Mouse (Mus musculus) CH12.LX (cell line): Measurements from ENCODE around the gene Dnal4. TPM values are rescaled to one million over a fixed set of nuclear protein-coding genes. Genes with fewer than 3 reads are reported as not detected.

Experiments used
- DNase-seq: peaks from one replicate; pipeline ENCODE4 v3.0.0-alpha.2; 2013; ENCODE audit errors: extremely low read depth
- H3K27ac ChIP-seq: 2 replicates; pipeline ENCODE4 v1.5.1; 2012; ENCODE audit warnings: low read depth, mild to moderate bottlenecking, control low read depth, moderate library complexity; ENCODE audit not compliant: insufficient read depth
- H3K27me3 ChIP-seq: replicated peaks from 2 replicates; pipeline ENCODE3; 2012; ENCODE audit warnings: inconsistent platforms
- H3K36me3 ChIP-seq, 2 experiments: replicated peaks in 1 of 2; 2 replicates each; pipeline versions ENCODE3 to v1.6.1; 2012; ENCODE audit warnings: inconsistent platforms in 1 of 2, low read length in 1 of 2, mild to moderate bottlenecking in 1 of 2, mixed read lengths in 1 of 2, moderate library complexity in 1 of 2; ENCODE audit not compliant: control insufficient read depth in 1 of 2, insufficient read depth in 1 of 2
- H3K4me1 ChIP-seq, 2 experiments: 2 replicates each; pipeline ENCODE4 v1.6.1; 2012; ENCODE audit warnings: inconsistent platforms in 1 of 2, moderate library complexity in 1 of 2; ENCODE audit not compliant: insufficient read depth in 2 of 2, control insufficient read depth in 1 of 2
- H3K4me2 ChIP-seq: 2 replicates; pipeline ENCODE4 v1.6.1; 2012; ENCODE audit warnings: low read depth, mild to moderate bottlenecking, control low read depth; ENCODE audit not compliant: poor library complexity, insufficient read depth, severe bottlenecking
- H3K4me3 ChIP-seq, 3 experiments: fragments of 150-350 bp in 1 of 3; sonication (generic) in 1 of 3; replicated peaks in 1 of 3; 2 replicates each; pipeline versions ENCODE3 to v1.5.1; 2011 to 2012; ENCODE audit warnings: low read depth in 2 of 3, low read length in 2 of 3, mild to moderate bottlenecking in 2 of 3, moderate library complexity in 2 of 3, control low read depth in 1 of 3, improper control_type of control experiment in 1 of 3, inconsistent platforms in 1 of 3, mixed read lengths in 1 of 3; ENCODE audit not compliant: poor library complexity in 1 of 3
- H3K79me2 ChIP-seq: replicated peaks from 2 replicates; pipeline ENCODE4 v1.6.1; 2012; ENCODE audit warnings: mild to moderate bottlenecking, moderate library complexity; ENCODE audit not compliant: control insufficient read depth, poor library complexity, insufficient read depth, severe bottlenecking; ENCODE audit errors: extremely low read depth
- H3K9ac ChIP-seq: 2 replicates; pipeline ENCODE4 v1.6.1; 2012; ENCODE audit warnings: low read depth, mild to moderate bottlenecking, control low read depth, moderate library complexity; ENCODE audit not compliant: insufficient read depth
- H3K9me3 ChIP-seq: replicated peaks from 2 replicates; pipeline ENCODE3; 2012; ENCODE audit warnings: low read length, inconsistent platforms, mixed read lengths
- BHLHE40 ChIP-seq: IDR thresholded peaks from 2 replicates; pipeline ENCODE4 v1.6.1; 2011; ENCODE audit warnings: mild to moderate bottlenecking, low read depth, low read length, improper control_type of control experiment
- CHD2 ChIP-seq: IDR thresholded peaks from 2 replicates; pipeline ENCODE4 v1.6.1; 2011; ENCODE audit warnings: low read length, improper control_type of control experiment
- GABPA ChIP-seq: IDR thresholded peaks from 2 replicates; pipeline ENCODE4 v1.6.1; 2012; ENCODE audit warnings: low read depth, low read length, improper control_type of control experiment, inconsistent platforms; ENCODE audit not compliant: insufficient replicate concordance
- IRF4 ChIP-seq: IDR thresholded peaks from 2 replicates; pipeline ENCODE4 v1.6.1; 2014; ENCODE audit warnings: low read depth, mild to moderate bottlenecking, inconsistent platforms, low read length, improper control_type of control experiment
- JUND ChIP-seq: conservative IDR thresholded peaks from 2 replicates; pipeline ENCODE4 v1.6.1; 2011; ENCODE audit warnings: low read depth, low read length, improper control_type of control experiment
- KAT2A ChIP-seq: IDR thresholded peaks from 2 replicates; pipeline ENCODE4 v1.6.1; 2012; ENCODE audit warnings: low read length, improper control_type of control experiment, inconsistent platforms; ENCODE audit not compliant: insufficient replicate concordance
- MAFK ChIP-seq: IDR thresholded peaks from 2 replicates; pipeline ENCODE4 v1.6.1; 2011; ENCODE audit warnings: low read length, improper control_type of control experiment; ENCODE audit not compliant: insufficient replicate concordance
- MEF2A ChIP-seq: IDR thresholded peaks from 2 replicates; pipeline ENCODE4 v1.6.1; 2014; ENCODE audit warnings: low read depth, mild to moderate bottlenecking, inconsistent platforms, low read length, improper control_type of control experiment, borderline replicate concordance
- MXI1 ChIP-seq: IDR thresholded peaks from 2 replicates; pipeline ENCODE4 v1.6.1; 2011; ENCODE audit warnings: mild to moderate bottlenecking, low read depth, low read length, improper control_type of control experiment
- MYC ChIP-seq: IDR thresholded peaks from 2 replicates; pipeline ENCODE4 v1.6.1; 2011; ENCODE audit warnings: low read depth, mild to moderate bottlenecking, improper control_type of control experiment, low read length
- POLR2A ChIP-seq: IDR thresholded peaks from 2 replicates; pipeline ENCODE4 v1.6.1; 2011; ENCODE audit warnings: low read depth, mild to moderate bottlenecking, improper control_type of control experiment, low read length
- RAD21 ChIP-seq: IDR thresholded peaks from 2 replicates; pipeline ENCODE4 v1.6.1; 2011; ENCODE audit warnings: low read depth, mild to moderate bottlenecking, low read length, improper control_type of control experiment, moderate library complexity
- TBP ChIP-seq: conservative IDR thresholded peaks from 2 replicates; pipeline ENCODE4 v1.6.1; 2011; ENCODE audit warnings: low read depth, low read length, improper control_type of control experiment
- ZC3H11A ChIP-seq: IDR thresholded peaks from 2 replicates; pipeline ENCODE4 v1.6.1; 2012; ENCODE audit warnings: low read depth, mild to moderate bottlenecking, inconsistent platforms, low read length, improper control_type of control experiment
- ZKSCAN1 ChIP-seq: IDR thresholded peaks from 2 replicates; pipeline ENCODE4 v1.6.1; 2012; ENCODE audit warnings: low read depth, inconsistent platforms, low read length, improper control_type of control experiment, borderline replicate concordance
- ZNF384 ChIP-seq: IDR thresholded peaks from 2 replicates; pipeline ENCODE4 v1.6.1; 2012; ENCODE audit warnings: low read depth, low read length, improper control_type of control experiment, inconsistent platforms
- dilution Hi-C: fragments of 300-500 bp; cut with MboI; formaldehyde crosslinking; loops from 2 replicates; pipeline ENCODE4 v1.14.3; 2020; ENCODE audit warnings: low sequenced_read_pairs; ENCODE audit not compliant: extremely low pct_unique_long_range_greater_than_20kb, extremely low pct_ligation_motif_present
- in situ Hi-C: fragments of 300-500 bp; cut with MboI; formaldehyde crosslinking; loops from 3 replicates; pipeline ENCODE4 v1.14.3; 2019; ENCODE audit warnings: low sequenced_read_pairs, low pct_ligation_motif_present, low pct_unique_long_range_greater_than_20kb, mixed read lengths
- polyA plus RNA-seq: library from polyadenylated mRNA; unstranded; fragments of >175 nt; gene quantifications from 2 replicates; pipeline ENCODE4 v1.2.1, GENCODE M21; 2012; ENCODE audit warnings: low read depth; ENCODE audit not compliant: insufficient read length
- total RNA-seq, 2 experiments: library from RNA; depleted of rRNA; stranded (reverse); fragments of 300-350 nt in 1 of 2; fragments of >200 nt in 1 of 2; gene quantifications; 2 replicates each; pipeline ENCODE4 v1.2.3; 2012 to 2014

Gene Dnal4
- total and polyA plus RNA-seq, 3 experiments: 11.7 to 20.9 (median 18.5) TPM

DNA sequence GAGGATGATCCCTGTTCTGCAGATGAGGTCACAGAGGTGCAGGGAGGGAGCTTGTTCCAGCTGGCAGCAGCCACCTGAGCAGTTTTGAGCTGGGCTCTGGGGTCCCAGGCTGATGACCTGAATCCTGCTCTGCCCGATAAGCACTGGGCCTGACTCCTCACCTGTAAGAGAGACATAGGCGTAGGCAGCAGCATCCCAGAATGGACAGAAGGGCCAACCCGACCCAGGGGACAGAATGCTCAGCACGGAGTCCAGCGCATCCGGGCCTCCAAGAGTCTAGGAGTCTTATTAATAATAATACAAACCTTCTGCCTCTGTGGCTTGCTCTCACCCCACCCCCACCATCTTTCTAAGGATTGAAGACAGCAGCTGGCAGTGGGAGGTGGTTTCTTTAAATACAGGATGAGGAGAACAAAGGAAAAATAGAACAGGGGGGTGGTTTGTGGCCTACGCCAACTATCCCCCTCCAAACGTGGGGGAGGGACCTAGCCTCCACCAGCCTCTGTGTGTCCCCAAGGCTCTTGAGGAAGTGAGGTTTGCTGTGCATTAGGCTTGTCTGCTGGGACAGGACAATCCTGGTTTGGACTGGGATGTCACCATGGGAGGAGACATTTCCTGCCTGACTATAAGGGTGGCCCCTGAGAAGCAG is 21.5 kb downstream of the Dnal4 start:
- H3K4me3 ChIP-seq: no peak overlapping the region
- H3K4me1 ChIP-seq: peaks cover 0 to 28% of the 10 kb centered on the region in 2 experiments; a peak in 2 of 4 replicates
- TF ChIP-seq JUND: no peak
- no peak for TF ChIP-seq GABPA
- no peak for TF ChIP-seq MAFK
- no peak for TF ChIP-seq MEF2A
- no peak for TF ChIP-seq RAD21
- no peak for TF ChIP-seq KAT2A
- TF ChIP-seq IRF4: no peak
- TF ChIP-seq MXI1: no peak
- TF ChIP-seq ZNF384: no peak
- no peak for TF ChIP-seq MYC
- TF ChIP-seq TBP: no peak
- TF ChIP-seq ZKSCAN1: no peak
- TF ChIP-seq POLR2A: no peak
- no peak for TF ChIP-seq BHLHE40
- no peak for TF ChIP-seq CHD2
- TF ChIP-seq ZC3H11A: no peak
- H3K4me2 ChIP-seq: no peak overlapping the region
- no peaks in the 10 kb centered on the region for H3K79me2 ChIP-seq
- no peak for DNase-seq
- in situ Hi-C loops: no loop called here
- dilution Hi-C loops: no loop called here
- H3K36me3 ChIP-seq: peaks cover 0 to 22% of the 10 kb centered on the region in 2 experiments
- H3K9me3 ChIP-seq: no peaks in the 10 kb centered on the region
- no peaks in the 10 kb centered on the region for H3K27me3 ChIP-seq
- H3K27ac ChIP-seq: no peak overlapping the region
- H3K9ac ChIP-seq: no peak overlapping the region

DNA sequence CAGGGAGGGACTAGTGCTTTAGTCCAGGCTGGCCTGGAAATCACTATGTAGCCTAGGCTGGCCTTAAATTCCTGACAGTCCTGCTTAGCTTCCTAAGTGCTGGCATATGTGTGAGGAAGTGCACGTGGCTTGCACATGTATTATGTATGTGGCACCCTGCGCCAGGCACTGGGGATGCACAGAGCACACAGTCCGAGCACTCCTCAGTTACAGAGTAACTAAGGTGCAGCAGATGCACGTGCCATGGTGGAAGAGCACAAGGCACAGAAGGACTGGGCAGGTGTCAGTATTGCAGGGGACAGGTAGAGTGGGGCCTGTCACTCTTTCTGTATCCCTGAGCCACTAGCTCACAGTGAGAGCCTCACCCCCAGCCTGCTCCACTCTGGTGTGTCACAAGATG is 22.5 kb downstream of the Dnal4 start:
- Histone ChIP-seq H3K27ac (no peak overlapping the region), H3K9me3 (no peaks in the 10 kb centered on the region), H3K4me1 (peaks cover 0 to 28% of the 10 kb centered on the region in 2 experiments; a peak in 2 of 4 replicates), H3K4me3 (no peak overlapping the region), H3K4me2 (no peak overlapping the region), H3K27me3 (no peaks in the 10 kb centered on the region), H3K9ac (no peak overlapping the region), H3K36me3 (peaks cover 0 to 17% of the 10 kb centered on the region in 2 experiments), H3K79me2 (no peaks in the 10 kb centered on the region)
- dilution Hi-C loops (no loop called here), in situ Hi-C loops (no loop called here)
- no peak for DNase-seq
- no peak for TF ChIP-seq TBP
